Mouse (Mus musculus) kidney, embryonic 14.5 days (tissue): ENCODE results near the gene Dupd1. TPM values are rescaled to one million over a fixed set of nuclear protein-coding genes. Genes with fewer than 3 reads are reported as not detected.

Experiments
- ATAC-seq: fragments of 200-750 bp; cut with Nextera tagmentation; 2 replicates; pipeline ENCODE4 v1.8.0; 2017; ENCODE audit warnings: moderate number of reproducible peaks, mild to moderate bottlenecking, moderate TSS enrichment, moderate library complexity; ENCODE audit not compliant: low FRiP score, low TSS enrichment
- H3K27ac ChIP-seq: fragments of 300-500 bp; sonication (generic); 2 replicates; pipeline ENCODE4 v1.5.1; 2014; ENCODE audit warnings: low read depth, mild to moderate bottlenecking, low read length, moderate library complexity, mixed read lengths
- H3K27me3 ChIP-seq: fragments of 300-500 bp; sonication (generic); 2 replicates; pipeline ENCODE4 v1.6.1; 2014; ENCODE audit warnings: mild to moderate bottlenecking, low read length; ENCODE audit not compliant: control insufficient read depth, insufficient read depth
- H3K36me3 ChIP-seq: fragments of 300-500 bp; sonication (generic); 2 replicates; pipeline ENCODE4 v1.6.1; 2014; ENCODE audit warnings: low read length, mixed read lengths; ENCODE audit not compliant: control insufficient read depth, insufficient read depth
- H3K4me1 ChIP-seq: fragments of 300-500 bp; sonication (generic); 2 replicates; pipeline ENCODE4 v1.6.1; 2014; ENCODE audit warnings: low read length, mixed read lengths; ENCODE audit not compliant: control insufficient read depth, insufficient read depth
- H3K4me2 ChIP-seq: fragments of 300-500 bp; sonication (generic); replicated peaks from 2 replicates; pipeline ENCODE4 v1.6.1; 2014; ENCODE audit warnings: low read depth, mild to moderate bottlenecking, low read length
- H3K4me3 ChIP-seq: fragments of 300-500 bp; sonication (generic); 2 replicates; pipeline ENCODE4 v1.5.1; 2014; ENCODE audit warnings: mild to moderate bottlenecking, low read length
- H3K9ac ChIP-seq: fragments of 300-500 bp; sonication (generic); 2 replicates; pipeline ENCODE4 v1.6.1; 2014; ENCODE audit warnings: low read depth, mild to moderate bottlenecking, low read length, moderate library complexity
- H3K9me3 ChIP-seq: fragments of 300-500 bp; sonication (generic); 2 replicates; pipeline ENCODE4 v1.6.1; 2016; ENCODE audit warnings: low read length; ENCODE audit not compliant: control insufficient read depth
- WGBS: fragments of 180-500 bp; shearing (Covaris S2); extraction: QIAGEN DNeasy Blood & Tissue Kit; methylation state at CpG from one replicate; pipeline ENCODE4 v1.1.7; 2014; 5-methylcytosine and 5-hydroxymethylcytosine counted together
- polyA plus RNA-seq: library from polyadenylated mRNA; unstranded; fragments of >200 nt; fragmentation: Nextera tagmentation; extraction: Ambion mirVana; gene quantifications from 2 replicates; pipeline ENCODE4 v1.2.1, GENCODE M21; 2014

Gene Dupd1
- polyA plus RNA-seq, 1 experiment from 2014 or later: not detected

- WGBS: 90% methylated on average over 15 of the region's 15 CpGs
- no peak for ATAC-seq
- no peak overlapping the region for H3K27ac ChIP-seq
- no peaks in the 10 kb centered on the region for H3K27me3 ChIP-seq
- no peaks in the 10 kb centered on the region for H3K36me3 ChIP-seq
- no peak overlapping the region for H3K4me2 ChIP-seq
- H3K4me3 ChIP-seq: no peak overlapping the region
- no peaks in the 10 kb centered on the region for H3K4me1 ChIP-seq
- no peak overlapping the region for H3K9ac ChIP-seq
- 0 out of 2 replicates have a peak, but pooled peaks cover 3% of the 10 kb centered on the region for H3K9me3 ChIP-seq
Observed at GRCm38 (mm10) chr14:21733131-21733905, 18.9 kb upstream of the Dupd1 start.

GRCm38 (mm10) chr14:21729936-21730335 lies 15.6 kb upstream of the Dupd1 start:
- Histone ChIP-seq H3K9ac (no peak overlapping the region), H3K9me3 (0 out of 2 replicates have a peak, but pooled peaks cover 3% of the 10 kb centered on the region), H3K27me3 (no peaks in the 10 kb centered on the region), H3K36me3 (no peaks in the 10 kb centered on the region), H3K4me2 (no peak overlapping the region), H3K4me3 (no peak overlapping the region), H3K4me1 (no peaks in the 10 kb centered on the region), H3K27ac (no peak overlapping the region)
- 92% methylated on average over 4 of the region's 4 CpGs for WGBS
- no peak for ATAC-seq

- 63% methylated on average over 6 of the region's 6 CpGs for WGBS
Observed at GRCm38 (mm10) chr14:21729031-21729732, 14.8 kb upstream of the Dupd1 start.

GRCm38 (mm10) chr14:21722021-21722698 lies 7.8 kb upstream of the Dupd1 start:
- Histone ChIP-seq H3K4me1 (peaks cover 7% of the 10 kb centered on the region; the same call in 1 of the 2 replicates), H3K27me3 (no peaks in the 10 kb centered on the region), H3K9me3 (0 out of 2 replicates have a peak, but pooled peaks cover 8% of the 10 kb centered on the region), H3K36me3 (no peaks in the 10 kb centered on the region), H3K9ac (no peak overlapping the region), H3K4me3 (no peak overlapping the region), H3K4me2 (no peak overlapping the region), H3K27ac (no peak overlapping the region)
- no peak for ATAC-seq
- WGBS: 87% methylated on average over 8 of the region's 8 CpGs

More at GRCm38 (mm10) chr14:21729031-21729732, 14.8 kb upstream of the Dupd1 start:
- Histone ChIP-seq H3K27ac (no peak overlapping the region), H3K4me3 (no peak overlapping the region), H3K9ac (no peak overlapping the region), H3K36me3 (no peaks in the 10 kb centered on the region), H3K27me3 (no peaks in the 10 kb centered on the region), H3K9me3 (0 out of 2 replicates have a peak, but pooled peaks cover 3% of the 10 kb centered on the region), H3K4me2 (no peak overlapping the region), H3K4me1 (no peaks in the 10 kb centered on the region)
- ATAC-seq: no peak

- 74% methylated on average over 4 of the region's 4 CpGs for WGBS
- ATAC-seq: no peak
- peaks cover 7% of the 10 kb centered on the region; the same call in 1 of the 2 replicates for H3K4me1 ChIP-seq
- H3K27me3 ChIP-seq: no peaks in the 10 kb centered on the region
- no peak overlapping the region for H3K4me3 ChIP-seq
- 0 out of 2 replicates have a peak, but pooled peaks cover 8% of the 10 kb centered on the region for H3K9me3 ChIP-seq
- H3K36me3 ChIP-seq: no peaks in the 10 kb centered on the region
- H3K4me2 ChIP-seq: no peak overlapping the region
- no peak overlapping the region for H3K9ac ChIP-seq
- no peak overlapping the region for H3K27ac ChIP-seq
Observed at GRCm38 (mm10) chr14:21720430-21721205, 6.2 kb upstream of the Dupd1 start.

GRCm38 (mm10) chr14:21719646-21720383 lies 5.4 kb upstream of the Dupd1 start:
- H3K4me3 ChIP-seq: no peak overlapping the region
- no peaks in the 10 kb centered on the region for H3K36me3 ChIP-seq
- H3K9ac ChIP-seq: no peak overlapping the region
- H3K27me3 ChIP-seq: no peaks in the 10 kb centered on the region
- ATAC-seq: no peak
- H3K4me1 ChIP-seq: peaks cover 7% of the 10 kb centered on the region; the same call in 1 of the 2 replicates
- no peak overlapping the region for H3K27ac ChIP-seq
- 0 out of 2 replicates have a peak, but pooled peaks cover 8% of the 10 kb centered on the region for H3K9me3 ChIP-seq
- H3K4me2 ChIP-seq: no peak overlapping the region
- WGBS: 16% methylated on average over 17 of the region's 17 CpGs

GRCm38 (mm10) chr14:21711231-21711630 lies 3.1 kb downstream of the Dupd1 start:
- Histone ChIP-seq H3K36me3 (no peaks in the 10 kb centered on the region), H3K4me2 (no peak overlapping the region), H3K4me1 (no peaks in the 10 kb centered on the region), H3K4me3 (no peak overlapping the region), H3K27me3 (no peaks in the 10 kb centered on the region), H3K9me3 (no peaks in the 10 kb centered on the region), H3K27ac (no peak overlapping the region), H3K9ac (no peak overlapping the region)
- 79% methylated on average over 2 of the region's 2 CpGs for WGBS
- no peak for ATAC-seq

GRCm38 (mm10) chr14:21709545-21709944 lies 4.8 kb downstream of the Dupd1 start:
- WGBS: 51% methylated on average over 2 of the region's 2 CpGs
- H3K4me1 ChIP-seq: no peaks in the 10 kb centered on the region
- no peaks in the 10 kb centered on the region for H3K9me3 ChIP-seq
- no peaks in the 10 kb centered on the region for H3K27me3 ChIP-seq
- H3K4me2 ChIP-seq: no peak overlapping the region
- H3K9ac ChIP-seq: no peak overlapping the region
- no peak for ATAC-seq
- no peaks in the 10 kb centered on the region for H3K36me3 ChIP-seq
- H3K4me3 ChIP-seq: no peak overlapping the region
- H3K27ac ChIP-seq: no peak overlapping the region
